Mouse (Mus musculus) brown adipose tissue, adult 24 weeks (tissue): ENCODE results near the gene A530084C06Rik. TPM values are rescaled to one million over a fixed set of nuclear protein-coding genes. Genes with fewer than 3 reads are reported as not detected.
A peak's percentile ranks its signal among the peaks of the same experiment; 100 is the strongest.

Source experiments
- H3K27ac ChIP-seq: fragments of 200-500 bp; replicated peaks from 2 replicates; pipeline ENCODE4 v1.5.1; 2012; ENCODE audit warnings: low read depth, mild to moderate bottlenecking, low read length
- H3K4me1 ChIP-seq: fragments of 200-500 bp; 2 replicates; pipeline ENCODE4 v1.6.1; 2012; ENCODE audit warnings: low read length, mixed read lengths; ENCODE audit not compliant: control insufficient read depth, insufficient read depth, insufficient read length
- H3K4me3 ChIP-seq: fragments of 200-500 bp; 2 replicates; pipeline ENCODE4 v1.5.1; 2012; ENCODE audit warnings: low read depth, mild to moderate bottlenecking, low read length, moderate library complexity; ENCODE audit not compliant: insufficient read depth
- polyA plus RNA-seq: library from polyadenylated mRNA; stranded (reverse); fragments of >200 nt; gene quantifications from 2 replicates; pipeline ENCODE4 v1.2.4, GENCODE M21; 2012; ENCODE audit not compliant: missing spikeins, insufficient read depth, insufficient read length

Gene A530084C06Rik
- polyA plus RNA-seq, 1 experiment, result not detected

DNA sequence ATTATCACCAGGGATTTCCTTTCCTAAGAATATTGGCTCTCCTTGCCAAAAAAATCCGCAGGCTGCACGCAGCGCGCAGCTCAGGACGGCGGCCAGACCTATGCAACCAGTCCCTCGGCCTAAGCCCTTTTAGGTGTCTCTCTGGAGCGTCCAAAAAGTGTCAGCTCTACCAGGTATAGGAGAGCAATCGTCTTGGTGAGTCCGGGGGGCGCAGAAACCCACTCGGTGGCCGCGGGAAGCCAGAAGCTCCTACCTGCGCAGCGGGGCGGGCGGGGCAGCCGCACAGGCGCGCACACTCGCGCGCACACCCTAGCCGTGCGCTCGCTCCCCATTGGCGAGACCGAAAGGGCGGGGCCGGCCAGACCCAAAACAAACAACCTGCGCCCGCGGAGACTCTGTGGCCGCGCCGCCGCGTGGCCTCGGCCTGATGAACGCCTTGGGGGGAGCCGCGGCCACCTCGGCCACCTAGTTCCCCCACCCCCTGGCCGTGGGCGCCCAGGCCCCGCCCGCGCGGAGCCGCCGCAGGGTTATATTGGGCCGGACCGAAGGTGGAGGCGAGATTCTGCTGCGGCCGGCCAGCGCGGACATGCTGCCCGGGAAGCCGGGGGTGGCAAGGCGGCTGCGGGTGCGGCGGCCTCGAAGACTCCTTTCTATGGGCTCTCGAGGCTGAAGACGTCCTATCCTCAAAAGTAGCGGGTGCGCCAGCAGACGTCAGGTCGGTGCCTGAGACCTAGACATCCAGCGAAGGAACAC, 1.2 kb downstream of the A530084C06Rik start:
- no peak overlapping the region for H3K27ac ChIP-seq
- peaks cover 3% of the 10 kb centered on the region; the same call in 1 of the 2 replicates for H3K4me1 ChIP-seq
- H3K4me3 ChIP-seq, result peak overlapping the region; percentile 63

DNA sequence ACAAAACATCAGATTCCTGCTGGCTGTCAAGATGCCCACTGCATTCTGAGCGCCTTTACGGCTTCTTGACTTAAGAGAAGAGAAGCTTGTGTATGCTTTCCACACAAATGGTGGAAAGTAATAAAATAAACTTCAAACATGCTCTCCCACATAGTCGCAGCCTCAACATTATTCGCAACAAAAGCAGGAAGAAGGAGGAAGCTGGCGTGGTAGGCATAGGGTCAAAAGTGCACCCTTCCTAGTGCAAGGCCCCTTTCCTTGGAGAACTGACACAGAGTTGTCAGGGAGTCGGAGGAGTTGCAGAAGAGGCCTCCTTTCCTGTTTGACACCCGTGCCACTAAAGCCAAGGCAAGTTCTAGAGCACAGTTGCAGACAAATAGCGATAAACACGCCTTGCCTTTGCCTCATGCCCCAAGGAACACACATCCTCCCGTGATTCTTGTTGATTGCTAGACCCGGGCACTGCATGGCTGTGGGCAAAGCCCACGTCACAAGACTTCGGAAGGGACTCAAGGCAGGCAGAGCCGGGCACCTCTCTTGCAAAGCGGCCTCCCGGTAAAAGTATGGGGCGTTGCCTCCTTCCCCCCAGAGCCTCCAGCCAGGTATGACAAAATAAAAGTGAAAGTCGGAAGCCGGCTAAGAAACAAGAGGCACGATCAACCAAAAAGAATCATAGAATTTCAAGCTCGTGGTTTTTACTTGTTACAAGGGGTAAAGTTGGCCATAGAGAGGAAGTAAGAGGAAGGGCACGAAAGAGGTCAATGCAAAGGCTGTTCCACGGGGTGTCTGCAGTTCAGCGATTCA, 2.0 kb downstream of the A530084C06Rik start:
- H3K4me3 ChIP-seq, result peak overlapping the region; percentile 63
- H3K27ac ChIP-seq, result no peak overlapping the region
- peaks cover 3% of the 10 kb centered on the region; the same call in 1 of the 2 replicates for H3K4me1 ChIP-seq

DNA sequence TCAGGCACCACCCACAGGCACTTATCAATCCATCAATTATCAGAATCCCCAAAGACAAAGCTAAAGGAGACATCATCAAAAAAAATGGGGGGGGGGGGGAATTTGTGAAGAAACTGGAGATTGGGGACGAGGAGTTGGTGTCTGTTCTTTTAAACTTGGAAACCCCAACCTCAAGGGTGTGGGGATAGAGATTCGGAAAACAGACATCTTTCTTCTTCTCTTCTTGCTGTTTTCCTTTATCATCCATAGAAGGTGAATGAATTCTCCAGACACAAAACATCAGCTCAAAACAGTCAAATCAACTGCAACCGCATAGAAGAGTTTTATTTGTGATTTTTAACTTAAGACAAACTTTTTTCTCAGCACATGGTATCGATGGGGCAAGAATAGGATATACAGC, 3.3 kb downstream of the A530084C06Rik start, which contains the start of gene Foxq1:
Gene Foxq1, plus strand, starts transcription at position 301 of the 400 bp plus-strand sequence.
- Histone ChIP-seq H3K4me3 (no peak within 1 kb of the TSS), H3K27ac (no peak within 1 kb of the TSS), H3K4me1 (peaks cover 3% of the 10 kb centered on the region; the same call in 1 of the 2 replicates)

DNA sequence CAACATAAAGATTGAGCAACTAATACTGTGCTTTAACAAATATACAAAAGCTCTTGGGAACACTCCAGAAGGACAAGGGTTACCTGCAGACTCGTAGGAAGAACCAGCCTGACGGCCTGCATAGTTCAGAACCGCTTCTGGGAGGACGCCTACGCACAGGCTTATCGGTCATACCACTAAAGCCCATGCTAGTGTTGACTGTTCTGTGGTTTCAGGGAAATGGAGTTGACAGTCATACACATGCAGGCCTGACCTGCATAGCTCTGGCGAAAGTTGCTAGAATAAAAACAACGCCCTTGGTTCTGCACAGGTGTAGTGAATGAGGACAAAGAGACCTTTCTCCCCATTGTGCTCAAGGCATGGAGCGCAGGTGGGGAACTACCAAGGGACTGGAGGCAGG, 11.5 kb downstream of the A530084C06Rik start:
- Histone ChIP-seq H3K4me1 (no peaks in the 10 kb centered on the region), H3K27ac (no peak overlapping the region), H3K4me3 (no peak overlapping the region)

DNA sequence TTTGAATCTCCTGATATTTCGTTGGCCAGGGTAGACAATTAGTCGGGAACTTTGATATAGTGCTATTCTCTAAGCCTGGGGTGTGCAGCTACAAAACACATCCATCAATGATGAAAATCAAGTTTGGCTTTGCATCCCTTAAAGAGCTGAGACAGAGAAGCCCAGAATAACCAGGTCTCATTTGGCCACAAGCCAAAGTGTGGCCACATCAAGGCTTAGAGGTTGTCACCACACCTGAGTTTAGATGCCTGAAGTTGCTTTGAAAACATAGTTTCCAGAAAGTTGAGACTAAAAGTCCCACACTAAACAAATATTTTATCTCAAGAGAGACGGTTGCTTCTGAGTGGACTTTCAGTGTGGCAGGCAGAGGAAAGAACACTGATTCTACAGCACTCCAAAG, 11.9 kb downstream of the A530084C06Rik start:
- H3K4me3 ChIP-seq, result no peak overlapping the region
- H3K27ac ChIP-seq, result no peak overlapping the region
- no peaks in the 10 kb centered on the region for H3K4me1 ChIP-seq

DNA sequence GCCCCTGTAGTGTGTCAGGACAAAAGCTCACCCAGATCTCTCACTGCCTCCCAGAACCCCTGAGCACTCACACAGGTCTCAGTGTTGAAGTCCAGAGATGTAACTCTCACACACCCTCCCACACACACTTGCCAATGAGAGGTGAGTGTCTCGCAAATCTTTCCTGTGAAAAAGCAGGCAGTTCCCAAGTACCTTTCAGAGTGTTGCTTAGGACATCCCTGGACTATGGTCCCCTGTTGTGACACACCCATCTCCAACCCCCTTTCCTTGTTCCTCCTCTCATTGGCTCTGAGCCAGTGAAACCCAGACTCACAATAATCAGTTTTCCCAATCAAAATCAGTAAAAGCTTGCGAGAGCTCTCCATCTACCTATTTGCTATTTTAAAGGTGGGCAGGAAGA, 12.3 kb downstream of the A530084C06Rik start:
- H3K4me3 ChIP-seq, result no peak overlapping the region
- no peak overlapping the region for H3K27ac ChIP-seq
- no peaks in the 10 kb centered on the region for H3K4me1 ChIP-seq

DNA sequence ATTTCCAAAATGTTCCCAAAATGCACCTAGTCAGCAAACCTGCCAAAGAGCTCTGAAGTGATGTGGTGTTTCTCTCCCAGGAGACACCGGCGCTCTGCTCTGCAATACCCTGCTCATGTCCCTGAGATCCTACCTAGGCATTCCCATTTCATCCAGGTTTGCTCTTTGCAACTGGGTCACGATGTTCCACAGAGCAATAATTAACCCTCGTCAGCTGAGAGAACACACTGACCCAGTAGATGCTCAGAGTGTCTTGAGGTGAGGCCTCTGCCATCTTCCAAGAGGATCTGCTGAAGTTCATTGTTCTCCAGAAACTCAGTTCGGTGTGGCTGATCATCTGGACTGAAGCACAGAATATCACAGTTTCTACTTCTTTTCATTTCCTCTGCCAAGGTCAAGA, 16.1 kb downstream of the A530084C06Rik start:
- no peak overlapping the region for H3K4me3 ChIP-seq
- H3K27ac ChIP-seq, result no peak overlapping the region
- H3K4me1 ChIP-seq, result no peaks in the 10 kb centered on the region

DNA sequence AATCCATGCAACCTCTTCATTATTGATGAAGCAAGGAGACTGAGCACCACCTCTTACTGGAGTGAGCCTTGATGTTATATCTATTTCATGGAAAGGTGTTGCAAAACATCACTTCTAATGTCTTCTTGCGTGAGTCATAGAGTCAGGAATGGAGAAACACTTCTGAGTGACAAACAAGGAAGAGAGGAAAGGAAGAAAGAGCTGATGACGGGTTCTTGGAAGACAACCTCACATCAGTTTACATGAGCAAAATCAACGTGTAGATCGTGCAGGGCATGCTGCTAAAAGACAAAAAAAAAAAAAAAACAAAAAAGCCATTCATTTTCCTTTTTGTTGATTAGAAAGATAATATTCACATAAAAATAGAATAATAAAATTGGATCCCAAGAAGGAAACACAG, 24.4 kb downstream of the A530084C06Rik start:
- no peak overlapping the region for H3K27ac ChIP-seq
- no peak overlapping the region for H3K4me3 ChIP-seq
- no peaks in the 10 kb centered on the region for H3K4me1 ChIP-seq

DNA sequence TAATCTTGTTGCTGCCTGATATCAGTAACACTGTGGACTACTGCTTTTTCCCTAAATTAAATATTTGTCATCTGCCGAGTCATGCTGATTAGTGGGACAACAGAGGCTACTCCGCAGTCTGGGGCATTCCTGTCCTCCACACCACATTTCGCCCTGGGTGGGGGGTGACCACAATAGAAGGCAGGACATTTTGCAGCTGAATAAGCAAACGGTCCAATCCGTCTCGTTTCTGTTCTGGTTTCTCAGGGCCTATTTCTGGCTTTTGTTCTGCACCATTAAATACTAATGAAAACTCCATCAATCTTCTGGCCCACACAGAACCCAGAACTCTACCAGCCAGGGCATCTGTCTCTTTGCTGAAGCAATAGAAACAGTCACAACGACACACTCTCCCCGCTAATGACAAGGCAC, 27.5 kb downstream of the A530084C06Rik start:
- Histone ChIP-seq H3K4me3 (no peak overlapping the region), H3K27ac (no peak overlapping the region), H3K4me1 (no peaks in the 10 kb centered on the region)

DNA sequence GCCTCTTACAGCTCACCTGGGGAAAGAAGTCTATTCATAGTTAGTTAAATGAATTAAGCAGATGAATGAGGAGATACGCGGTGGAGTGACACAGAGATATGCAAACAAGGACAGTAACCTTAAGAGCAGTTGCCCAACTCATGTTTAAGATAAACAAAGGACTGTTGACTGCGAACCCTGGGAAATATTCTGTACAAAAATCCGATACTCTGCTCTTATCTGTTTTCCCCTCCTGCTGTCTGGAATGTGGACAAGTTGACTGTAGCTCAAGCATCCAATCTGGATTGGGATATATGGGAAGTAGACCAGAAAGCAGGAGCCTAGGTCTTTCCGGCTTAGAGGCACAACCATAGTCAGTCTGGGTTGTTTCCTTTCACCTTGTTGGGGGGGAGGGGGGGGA, 27.9 kb downstream of the A530084C06Rik start:
- H3K4me3 ChIP-seq, result no peak overlapping the region
- H3K27ac ChIP-seq, result no peak overlapping the region
- H3K4me1 ChIP-seq, result no peaks in the 10 kb centered on the region

DNA sequence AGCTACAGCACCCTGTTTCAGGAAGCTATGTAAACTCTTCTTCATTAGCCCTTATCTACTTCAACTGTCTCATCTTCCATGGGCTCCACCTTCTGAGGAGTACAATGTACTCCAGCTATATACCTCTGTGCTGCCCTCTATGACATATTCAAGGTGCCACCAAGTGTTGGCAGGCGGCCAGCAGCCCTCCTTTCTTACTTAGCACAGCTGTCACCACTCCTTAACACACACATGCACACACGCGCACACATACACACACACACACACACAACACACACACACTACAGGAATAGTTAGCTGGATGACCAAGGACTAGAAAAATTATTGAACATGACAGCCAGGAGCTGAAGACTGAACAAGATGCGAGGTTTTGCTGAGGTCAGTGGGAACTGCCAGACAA, 34.2 kb downstream of the A530084C06Rik start:
- H3K4me3 ChIP-seq, result no peak overlapping the region

DNA sequence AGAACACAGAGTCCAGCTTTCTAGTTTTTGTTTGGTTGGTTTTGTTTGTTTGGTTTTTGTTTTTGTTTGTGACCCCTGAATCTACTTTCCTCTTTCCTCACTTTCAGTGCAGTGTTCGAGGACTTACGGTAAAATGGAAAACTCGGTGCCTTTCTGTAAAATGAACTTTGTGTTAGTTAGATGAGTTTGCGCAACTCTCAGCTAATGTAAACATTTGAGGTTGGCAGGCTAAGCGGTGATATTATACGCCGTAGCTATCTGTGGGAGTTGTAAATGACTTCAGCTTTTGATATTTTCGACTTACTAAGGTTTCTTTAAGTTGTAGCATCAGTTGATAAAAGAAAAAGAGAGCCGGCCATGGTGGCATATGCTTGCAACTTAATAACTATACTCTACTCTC, 40.2 kb downstream of the A530084C06Rik start:
- Histone ChIP-seq H3K4me3 (no peak overlapping the region), H3K4me1 (no peaks in the 10 kb centered on the region), H3K27ac (no peak overlapping the region)

More for the DNA sequence above, 34.2 kb downstream of the A530084C06Rik start:
- no peaks in the 10 kb centered on the region for H3K4me1 ChIP-seq
- no peak overlapping the region for H3K27ac ChIP-seq

DNA sequence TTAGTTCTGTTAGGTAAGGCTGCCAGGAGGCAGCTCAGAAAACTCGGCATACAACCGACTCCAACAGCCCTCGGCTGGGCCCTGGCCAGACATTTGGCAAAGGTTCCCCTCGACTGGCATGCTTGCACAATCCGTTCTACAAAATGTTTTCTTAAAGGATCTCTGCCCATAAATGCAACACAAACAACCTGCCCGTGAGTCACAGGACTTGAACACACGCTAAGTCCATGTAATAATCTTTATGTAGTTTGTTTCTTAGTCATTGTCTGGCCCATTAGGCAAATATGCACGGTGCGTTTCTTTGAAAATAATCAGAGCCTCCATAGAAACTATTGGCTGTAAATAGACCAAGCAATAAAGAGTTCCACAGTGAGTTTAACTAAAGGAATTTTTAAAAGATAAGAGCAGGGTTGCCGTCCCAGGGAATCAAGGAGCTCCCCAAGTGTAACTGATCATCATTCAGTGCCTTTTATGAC, 40.7 kb downstream of the A530084C06Rik start:
- Histone ChIP-seq H3K4me3 (no peak overlapping the region), H3K27ac (no peak overlapping the region), H3K4me1 (no peaks in the 10 kb centered on the region)

DNA sequence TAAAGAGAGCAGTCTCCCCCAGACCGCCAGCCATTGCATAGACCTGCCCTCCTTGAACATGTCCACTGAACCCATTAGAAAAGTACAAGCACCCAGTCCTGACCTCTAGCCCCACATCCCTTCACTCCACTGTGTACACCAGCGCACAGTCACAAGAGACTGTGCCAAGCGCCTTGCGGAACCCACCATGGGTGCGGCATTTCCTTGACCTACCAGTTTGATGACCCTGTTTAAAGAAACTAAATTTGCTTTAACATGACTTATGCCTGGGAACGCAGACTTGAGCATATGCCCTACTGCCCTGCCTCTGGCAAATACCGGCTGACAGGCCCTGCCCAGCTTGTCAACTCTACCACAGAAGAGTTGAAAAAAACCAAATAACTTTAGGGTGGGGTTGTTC, 43.9 kb downstream of the A530084C06Rik start:
- Histone ChIP-seq H3K4me3 (no peak overlapping the region), H3K4me1 (no peaks in the 10 kb centered on the region), H3K27ac (no peak overlapping the region)

DNA sequence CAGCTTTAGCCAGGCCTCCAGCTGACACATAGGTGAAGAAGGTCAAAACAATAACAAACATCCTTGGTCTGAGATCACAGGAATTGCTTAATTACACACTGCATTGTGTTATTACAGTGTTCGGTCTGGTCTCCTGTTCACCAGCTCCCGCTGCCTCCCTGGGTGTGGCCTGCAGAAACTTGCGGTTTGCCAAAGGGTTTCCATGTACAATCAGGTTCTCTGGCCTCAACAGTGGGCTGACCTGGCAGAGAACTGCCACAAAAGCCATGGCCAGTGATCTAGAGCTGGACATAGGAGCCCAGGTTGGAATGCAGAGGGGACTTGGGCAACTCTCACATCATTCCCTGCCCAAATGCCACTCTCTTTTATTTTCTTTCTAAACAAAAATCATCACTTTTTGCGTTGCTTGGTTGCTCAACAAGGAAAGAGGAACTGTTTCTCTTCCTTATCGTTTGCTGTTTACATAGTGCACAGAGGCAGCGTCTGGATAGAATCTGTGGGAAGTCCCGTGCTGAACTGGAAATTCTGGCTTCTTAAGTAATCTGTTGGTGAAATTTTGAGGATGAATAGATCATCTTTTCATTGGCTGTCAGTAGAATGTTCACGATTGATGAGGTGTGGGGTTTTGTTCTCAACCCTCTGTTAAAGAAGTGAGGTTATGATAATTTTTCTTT, 52.5 kb downstream of the A530084C06Rik start:
- H3K4me1 ChIP-seq, result no peaks in the 10 kb centered on the region
- no peak overlapping the region for H3K27ac ChIP-seq
- H3K4me3 ChIP-seq, result no peak overlapping the region
